Mouse (Mus musculus): ENCODE data around the gene Actg1.

DNA sequence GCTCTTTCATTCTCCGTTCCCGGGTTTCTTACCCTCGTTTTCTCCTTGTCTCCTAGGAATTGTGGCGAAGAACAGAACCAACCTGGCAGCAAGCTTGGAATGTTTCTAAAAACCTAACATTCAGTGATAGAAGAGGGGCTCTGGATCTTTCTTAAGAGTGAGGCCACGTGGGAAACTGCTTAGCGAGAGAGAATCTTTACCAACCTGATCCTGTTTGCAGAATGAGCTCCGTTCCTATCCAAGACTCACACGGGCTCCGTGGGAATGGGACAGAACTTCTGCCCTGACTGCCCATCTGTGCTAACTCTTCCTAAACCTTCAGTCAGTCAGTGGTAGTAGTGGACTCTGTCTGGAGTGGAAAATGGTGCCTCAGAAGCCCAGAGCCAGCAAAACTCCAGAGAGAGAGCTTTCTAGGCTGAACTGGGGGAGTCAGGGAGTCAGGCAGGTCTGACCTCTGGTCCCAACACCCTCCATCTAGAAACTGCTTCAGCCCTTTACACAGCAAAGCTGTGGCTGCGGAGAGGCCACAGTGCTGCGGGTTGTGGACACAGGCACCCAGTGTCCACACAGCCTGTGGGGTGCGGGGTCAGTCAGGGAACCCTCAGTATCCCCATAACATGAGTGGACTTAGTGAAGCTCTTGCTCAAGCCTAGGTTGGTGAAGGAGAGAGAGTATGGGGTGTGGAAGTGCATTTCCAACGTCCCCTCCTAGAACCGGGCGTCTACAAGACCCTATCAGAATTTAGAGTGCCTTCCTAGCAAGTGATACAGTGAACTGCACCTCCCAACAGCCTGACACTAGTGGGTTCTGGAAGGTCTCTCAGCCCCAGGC is 42.6 kb downstream of the Actg1 start:
- TF ChIP-seq POLR2A (IDR thresholded peaks at IDR 0.05; ENCODE audit: low read depth, low read length) (no peak), CTCF (IDR thresholded peaks at IDR 0.05; ENCODE audit: extremely low read depth, insufficient read depth, insufficient read length, insufficient replicate concordance) (no peak)
